Mouse (Mus musculus): ENCODE measurements around the gene Rbm15b.
A peak's percentile ranks its signal among the peaks of the same experiment; 100 is the strongest.

Gene Rbm15b

GRCm38 (mm10) chr9:106886828-106887702 is at the start of gene Rbm15b:
Rbm15b (minus strand) TSS chr9:106887428.
- DNase-seq: peak; percentile 99

DNA sequence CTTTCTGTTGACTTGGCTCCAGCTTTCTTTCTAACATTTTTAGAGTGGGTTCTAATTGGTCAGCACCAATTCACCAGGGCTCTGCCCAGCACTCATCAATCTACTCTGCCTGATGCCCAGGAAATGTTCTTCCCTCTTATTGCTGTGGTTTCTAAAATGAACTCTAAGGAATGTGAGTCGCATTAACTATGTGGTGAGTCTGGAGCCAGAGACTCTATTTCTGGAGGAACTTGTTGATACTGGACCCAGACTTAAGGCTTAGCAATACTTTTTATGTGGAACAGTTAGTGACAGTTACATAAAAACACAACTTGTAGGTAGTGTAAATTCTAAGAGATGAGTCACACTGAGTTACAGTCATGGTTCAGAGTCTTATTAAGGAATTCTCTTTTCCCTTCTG is 47.8 kb upstream of the Rbm15b start:
- DNase-seq: no peak

DNA sequence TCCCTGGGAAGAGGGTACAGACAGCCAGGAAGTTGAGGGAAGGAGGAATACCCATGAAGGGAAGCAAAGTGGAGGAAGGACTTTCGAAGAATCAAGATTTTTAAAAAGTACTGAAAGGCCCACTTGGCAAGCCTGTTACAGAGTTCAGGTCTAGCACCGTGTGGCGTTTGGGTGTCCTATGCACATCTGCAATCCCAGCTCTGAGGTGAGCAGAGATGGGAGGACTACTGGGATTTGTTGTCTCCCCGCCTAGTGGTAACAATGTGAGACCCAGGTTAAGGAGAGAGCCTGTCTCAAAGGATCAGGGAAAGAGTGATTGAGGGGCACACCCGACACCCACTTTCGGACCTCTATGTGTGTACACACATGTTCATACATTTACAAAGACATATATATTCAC is 27.6 kb upstream of the Rbm15b start:
- DNase-seq: no peak

- DNase-seq: no peak
Measured at GRCm38 (mm10) chr9:106913759-106914158, 26.5 kb upstream of the Rbm15b start.

DNA sequence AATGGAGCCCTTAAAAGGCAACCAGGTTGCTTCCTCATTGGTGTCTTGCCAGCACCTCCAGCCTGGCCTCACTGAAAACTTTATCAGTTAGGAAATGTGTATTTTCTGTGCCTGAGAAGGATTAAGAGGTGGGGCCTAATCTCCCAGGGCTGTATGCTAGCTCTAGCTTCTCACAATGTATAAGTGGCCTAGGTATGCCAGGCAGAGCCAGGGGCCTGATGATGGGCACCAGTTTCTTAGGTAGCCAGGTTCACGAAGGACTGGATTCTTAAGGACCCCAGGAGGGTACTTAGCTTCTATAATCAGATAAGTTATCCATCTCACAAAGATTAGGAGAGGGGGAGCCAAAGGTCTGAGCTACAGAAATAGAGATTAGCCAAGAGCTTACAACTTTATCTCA is 24.4 kb upstream of the Rbm15b start:
- no peak for DNase-seq

DNA sequence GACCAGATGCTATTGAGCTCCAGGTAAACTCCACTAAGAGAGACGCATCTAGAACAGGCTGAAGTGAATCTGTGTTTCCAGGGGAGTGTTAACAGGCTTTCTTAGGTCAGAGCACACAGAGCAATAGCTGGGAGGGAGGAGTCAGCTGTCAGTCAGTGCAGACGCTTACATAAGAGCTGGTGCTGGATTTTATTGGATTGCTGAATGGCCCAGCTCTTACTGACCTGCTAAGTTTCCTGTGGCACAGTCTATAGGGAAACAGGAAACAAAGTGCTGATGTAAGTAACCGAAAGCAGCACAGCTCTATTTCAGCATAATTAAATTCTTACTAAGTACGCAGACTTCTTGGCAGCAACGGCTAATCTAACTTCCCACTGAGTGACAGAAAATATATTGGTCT is 21.5 kb upstream of the Rbm15b start:
- DNase-seq: no peak

DNA sequence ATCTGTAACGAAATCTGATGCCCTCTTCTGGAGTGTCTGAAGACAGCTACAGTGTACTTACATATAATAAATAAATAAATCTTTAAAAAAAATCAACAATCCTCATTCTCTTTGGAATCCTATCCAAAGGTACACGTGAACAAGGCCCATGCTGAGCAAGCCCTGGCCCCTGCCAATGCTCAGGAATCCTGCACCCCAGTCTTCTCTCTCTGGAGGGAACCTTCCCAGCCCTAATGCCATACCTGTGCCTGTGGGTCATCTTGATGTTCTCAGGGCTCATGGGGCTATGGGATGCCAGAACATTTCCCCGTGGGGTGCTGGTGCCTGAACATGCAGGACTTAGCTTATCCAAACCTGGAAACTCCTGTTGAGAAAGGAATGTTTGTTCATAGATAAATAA is 20.9 kb upstream of the Rbm15b start:
- DNase-seq: no peak

- DNase-seq: no peak
Measured at GRCm38 (mm10) chr9:106906597-106906996, 19.4 kb upstream of the Rbm15b start.

GRCm38 (mm10) chr9:106903791-106904134 is 16.5 kb upstream of the Rbm15b start:
- DNase-seq: peak; percentile 67

DNA sequence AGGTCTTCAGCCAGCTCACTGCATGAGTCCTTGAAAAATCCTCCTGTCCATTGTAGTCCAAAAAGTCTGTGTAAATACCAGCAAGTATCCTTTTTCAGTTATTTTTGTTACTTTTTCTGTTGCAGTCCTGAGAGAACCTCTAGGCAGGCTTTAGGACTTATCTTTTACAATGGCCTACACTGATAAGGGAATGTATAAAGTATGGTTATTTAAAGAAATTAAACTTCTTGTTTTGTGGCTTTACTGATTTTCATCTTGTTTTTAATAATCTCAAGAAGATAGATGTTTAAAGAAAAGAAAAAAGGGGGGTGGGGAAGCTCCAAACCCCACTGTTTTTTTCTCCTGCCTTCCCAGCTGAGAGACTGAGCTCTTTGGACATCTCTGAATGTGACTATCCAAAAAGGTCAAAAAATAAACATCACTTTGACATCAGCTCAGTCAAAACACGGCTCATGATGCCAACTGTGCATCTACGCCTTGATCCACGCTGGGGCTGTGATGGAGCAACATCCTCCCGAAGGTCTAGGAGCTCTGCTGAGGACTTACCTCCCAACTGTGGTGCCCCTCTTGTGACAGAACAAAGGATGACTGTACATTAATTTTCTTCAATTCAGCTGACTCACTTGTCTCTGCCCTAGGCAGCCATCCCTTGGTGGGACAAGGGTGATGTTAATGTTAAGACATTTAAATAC is 16.0 kb upstream of the Rbm15b start:
- no peak for DNase-seq

- no peak for DNase-seq
Measured at GRCm38 (mm10) chr9:106901596-106901995, 14.4 kb upstream of the Rbm15b start.

DNA sequence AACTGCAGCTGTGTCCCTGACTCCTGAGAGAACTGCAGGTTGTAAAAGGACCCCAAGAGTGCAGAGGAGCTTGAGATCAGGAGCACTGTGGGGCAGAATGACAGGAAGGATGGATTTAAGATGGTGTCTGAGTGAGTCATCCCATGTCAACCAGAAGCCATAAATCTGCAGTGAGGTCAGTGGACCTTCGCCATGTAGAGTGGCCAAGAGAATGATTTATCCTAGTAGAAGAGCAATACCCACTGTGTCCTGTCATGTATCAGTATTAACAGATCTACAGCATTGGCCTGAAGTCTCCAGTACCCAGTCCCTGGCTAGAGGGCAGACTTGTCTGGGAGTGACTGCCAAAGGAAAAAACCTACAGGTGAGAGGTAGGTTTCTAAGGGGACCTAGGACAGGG is 11.7 kb upstream of the Rbm15b start:
- no peak for DNase-seq

DNA sequence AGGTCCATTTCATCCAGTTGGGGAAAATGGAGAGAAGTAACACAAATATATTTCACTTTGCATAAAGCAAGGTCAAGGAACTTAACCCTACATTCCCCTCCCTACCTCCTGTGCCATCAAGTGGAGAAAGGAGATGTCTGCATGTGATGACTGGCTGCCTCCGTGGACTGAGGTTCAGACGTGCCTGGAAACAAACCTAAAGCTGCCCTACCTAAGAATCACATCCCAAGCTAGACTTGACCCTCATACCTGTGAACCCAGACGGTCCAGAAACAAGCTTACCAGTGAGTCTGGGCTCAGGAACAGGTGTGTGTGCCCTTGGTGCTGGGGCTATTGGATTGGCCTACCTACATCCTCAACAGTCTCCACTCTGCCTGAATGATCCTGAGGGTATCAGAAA is 6.1 kb upstream of the Rbm15b start:
- no peak for DNase-seq

GRCm38 (mm10) chr9:106892552-106892875 is 5.3 kb upstream of the Rbm15b start:
- DNase-seq: no peak

DNA sequence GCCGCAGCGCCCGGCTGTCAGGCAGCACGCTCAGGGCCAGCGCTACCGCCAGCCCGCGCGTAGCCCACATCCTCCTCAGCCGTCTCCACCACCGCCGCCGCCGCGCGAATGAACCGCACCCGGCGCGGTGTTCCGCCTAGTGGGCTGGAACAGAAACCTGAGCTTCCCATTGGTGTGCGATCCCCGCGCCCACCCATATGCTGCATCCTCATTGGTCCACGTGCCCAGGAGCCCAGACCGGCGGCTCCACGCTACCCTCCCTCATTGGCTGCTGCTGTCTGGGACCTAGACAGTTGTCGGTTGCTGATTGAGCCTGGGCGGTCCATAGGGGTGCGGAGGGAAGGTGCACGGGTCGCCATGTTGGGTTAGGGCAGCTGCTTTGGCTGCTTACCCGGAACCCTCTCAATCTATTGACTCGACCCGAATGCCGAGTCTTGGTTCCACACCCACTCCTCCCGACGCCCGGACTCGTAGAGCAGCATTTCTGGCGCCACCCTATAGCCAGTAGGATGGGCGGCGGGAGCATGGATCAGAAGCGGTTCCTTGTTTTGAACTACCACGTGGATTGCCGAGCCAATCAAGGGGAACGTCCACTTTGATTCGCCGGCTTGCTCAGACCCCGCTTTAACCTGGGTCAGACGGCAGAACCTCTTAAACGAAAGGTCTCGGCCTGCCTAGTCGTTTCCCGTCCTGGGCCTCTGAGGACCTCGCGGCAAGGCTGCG is 4.8 kb upstream of the Rbm15b start, which contains the start of gene Manf:
Manf (minus strand) TSS at position 151 of the 723 bp plus-strand sequence.
- peak; percentile 98 for DNase-seq

GRCm38 (mm10) chr9:106891341-106891741 is 4.1 kb upstream of the Rbm15b start:
- DNase-seq: no peak

DNA sequence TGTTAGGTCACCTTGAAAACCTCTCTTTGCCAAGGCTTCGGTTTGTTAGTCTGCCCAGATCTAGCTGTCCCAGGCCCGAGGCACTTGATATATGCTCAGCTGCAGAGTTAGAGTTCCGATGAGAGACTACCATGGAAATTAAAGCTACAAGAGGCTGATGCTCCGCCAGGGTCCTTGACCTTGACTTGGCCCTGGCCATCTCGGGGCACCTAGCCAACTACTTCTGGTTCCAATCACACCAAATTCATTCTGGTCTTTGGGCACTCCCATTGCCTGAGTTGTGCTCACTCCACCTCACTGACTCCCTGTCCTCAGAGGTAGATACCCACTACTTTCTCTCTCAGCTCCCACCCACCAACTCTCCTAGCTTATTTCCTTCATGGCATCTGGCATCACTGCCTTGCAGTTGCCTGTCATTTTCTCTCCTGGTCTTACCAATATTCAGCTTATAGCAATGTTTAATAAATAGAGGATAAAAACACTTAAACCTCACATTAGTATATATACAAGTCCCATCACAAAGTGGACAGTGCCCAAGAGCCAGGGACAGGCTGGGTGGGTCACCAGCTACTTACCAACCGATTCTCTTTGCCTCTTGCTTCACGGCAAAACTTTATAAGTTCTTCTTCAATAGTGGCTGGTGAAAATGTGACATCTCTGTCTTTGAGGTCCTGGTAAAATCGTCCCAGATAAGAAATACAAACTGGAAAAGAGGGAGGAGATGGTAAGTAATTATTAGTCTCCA is 3.4 kb upstream of the Rbm15b start:
- DNase-seq: peak; percentile 24

GRCm38 (mm10) chr9:106889321-106889720 is 2.1 kb upstream of the Rbm15b start:
- no peak for DNase-seq

DNA sequence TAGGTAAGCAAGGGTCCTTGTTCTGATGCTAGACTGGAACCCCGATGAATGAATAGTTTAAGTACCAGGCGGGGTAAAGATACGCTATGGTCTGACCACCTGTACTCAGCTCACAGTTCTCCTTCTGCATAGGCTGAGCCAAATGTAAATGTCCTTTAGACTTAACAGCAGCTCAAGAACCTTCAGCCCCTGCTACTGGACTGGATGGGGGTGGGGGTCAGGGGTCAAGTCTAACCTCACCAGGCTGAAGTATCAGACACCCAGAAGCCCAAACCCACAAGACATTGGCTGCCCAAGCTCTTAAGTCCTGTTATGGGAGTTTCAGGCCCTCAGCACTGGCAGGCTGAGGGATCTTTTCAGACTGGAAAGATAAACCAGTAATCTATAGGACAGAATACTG is 1.1 kb upstream of the Rbm15b start:
- DNase-seq: no peak

GRCm38 (mm10) chr9:106885901-106886731 is 1.1 kb downstream of the Rbm15b start:
- DNase-seq: peak; percentile 72

- peak; percentile 26 for DNase-seq
Measured at GRCm38 (mm10) chr9:106884996-106885900, 2.0 kb downstream of the Rbm15b start.

All from kidney, postnatal 10 days (tissue).